Mouse (Mus musculus): ENCODE data around the gene Cadm1. TPM values are rescaled to one million over a fixed set of nuclear protein-coding genes. Genes with fewer than 3 reads are reported as not detected.

The Cadm1 gene
- total and polyA plus RNA-seq, 3 experiments: 0.14 to 0.31 TPM; not detected in 1

DNA sequence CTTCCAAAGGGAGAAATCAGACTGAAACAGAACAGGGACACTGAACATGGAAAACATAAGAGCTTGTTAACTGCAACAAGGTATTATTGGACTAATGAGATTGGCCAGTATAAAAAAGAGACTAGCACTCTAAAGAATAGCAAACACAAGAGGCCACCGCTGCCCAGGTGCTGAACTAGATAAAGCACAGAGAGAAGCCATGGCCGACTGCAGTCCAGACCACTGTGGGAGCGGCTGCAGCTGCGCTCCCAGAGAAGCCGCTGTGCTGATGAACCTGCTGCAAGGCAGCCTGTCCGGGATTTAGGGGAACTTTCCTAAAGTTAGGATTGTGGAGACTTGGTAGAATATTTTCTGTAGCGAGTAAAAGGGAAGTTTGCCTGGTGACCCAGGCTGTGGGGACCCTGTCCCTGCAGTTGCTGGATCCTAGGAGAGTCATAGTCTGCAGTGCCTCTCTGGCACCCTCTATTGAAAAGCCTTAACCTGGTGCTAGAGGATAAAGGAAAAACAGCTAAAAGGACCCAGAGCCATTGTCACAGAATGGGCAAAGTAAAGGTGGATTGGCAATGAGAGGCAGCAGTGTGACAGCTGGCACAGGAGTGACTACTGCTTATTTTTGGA is 57.7 kb downstream of the Cadm1 start:
- Histone ChIP-seq H3K4me1 (ENCODE audit: control insufficient read depth in 1 of 2, insufficient read depth in 2 of 2, low read length in 2 of 2) (peaks cover 3 to 12% of the 10 kb centered on the region in 2 experiments; a peak in 3 of 4 replicates), H3K9me3 (replicated peaks; ENCODE audit: insufficient read depth, low read length) (no peaks in the 10 kb centered on the region), H3K79me2 (ENCODE audit: control insufficient read depth, insufficient read depth, low read length, poor library complexity) (no peaks in the 10 kb centered on the region), H3K9ac (ENCODE audit: control insufficient read depth, low read depth, low read length, poor library complexity, severe bottlenecking) (no peak overlapping the region), H3K27ac (ENCODE audit: control insufficient read depth, low read depth, low read length) (no peak overlapping the region), H3K4me3 (ENCODE audit: control insufficient read depth in 1 of 2, insufficient read depth in 1 of 2, low read depth in 2 of 2, low read length in 2 of 2) (no peak overlapping the region), H3K36me3 (ENCODE audit: control insufficient read depth in 1 of 2, insufficient read depth in 2 of 2, low read length in 2 of 2) (peaks cover 0 to 8% of the 10 kb centered on the region in 2 experiments; a peak in 2 of 4 replicates), H3K27me3 (ENCODE audit: control insufficient read depth in 1 of 2, insufficient read depth in 2 of 2, low read length in 2 of 2) (no peaks in the 10 kb centered on the region)
- TF ChIP-seq MAFK (IDR thresholded peaks at IDR 0.05; ENCODE audit: borderline replicate concordance, low read depth, low read length): no peak
- no peak for TF ChIP-seq TBP (IDR thresholded peaks at IDR 0.05; ENCODE audit: low read depth, low read length)
- no peak for TF ChIP-seq RCOR1 (IDR thresholded peaks at IDR 0.05; ENCODE audit: low read depth, low read length)
- peak; percentile 54 for TF ChIP-seq RAD21 (IDR thresholded peaks at IDR 0.05; ENCODE audit: low read depth, low read length)
- TF ChIP-seq EP300 (IDR thresholded peaks at IDR 0.05; ENCODE audit: low read depth in 1 of 2, low read length in 2 of 2): no peak
- peak; percentile 54 to 70 (median 70) for TF ChIP-seq CTCF (IDR thresholded peaks at IDR 0.05 in 2 of 3, conservative IDR thresholded peaks at IDR 0.05 in 1 of 3; ENCODE audit: control insufficient read depth in 1 of 3, insufficient read depth in 1 of 3, low read depth in 2 of 3, low read length in 3 of 3, poor library complexity in 1 of 3, severe bottlenecking in 1 of 3)
- TF ChIP-seq NRF1 (IDR thresholded peaks at IDR 0.05; ENCODE audit: insufficient read depth, low read depth, low read length, poor library complexity, severe bottlenecking): no peak
- TF ChIP-seq GABPA (IDR thresholded peaks at IDR 0.05; ENCODE audit: low read depth, low read length): no peak
- no peak for TF ChIP-seq TAL1 (IDR thresholded peaks at IDR 0.05; ENCODE audit: low read length)
- TF ChIP-seq MXI1 (IDR thresholded peaks at IDR 0.05; ENCODE audit: low read depth, low read length): no peak
- TF ChIP-seq ZKSCAN1 (IDR thresholded peaks at IDR 0.05; ENCODE audit: low read depth, low read length): no peak
- no peak for TF ChIP-seq GATA1 (IDR thresholded peaks at IDR 0.05; ENCODE audit: low read depth, low read length)
- no peak for TF ChIP-seq USF1 (IDR thresholded peaks at IDR 0.05; ENCODE audit: low read depth, low read length)
- TF ChIP-seq MYC (IDR thresholded peaks at IDR 0.05; ENCODE audit: low read depth, low read length): no peak
- TF ChIP-seq NELFE (IDR thresholded peaks at IDR 0.05; ENCODE audit: low read depth, low read length): no peak
- peak; percentile 49 for TF ChIP-seq SMC3 (IDR thresholded peaks at IDR 0.05; ENCODE audit: low read depth, low read length)
- no peak for TF ChIP-seq MYB (IDR thresholded peaks at IDR 0.05; ENCODE audit: low read depth, low read length)
- no peak for TF ChIP-seq CHD2 (IDR thresholded peaks at IDR 0.05; ENCODE audit: low read length)
- no peak for TF ChIP-seq MAX (IDR thresholded peaks at IDR 0.05; ENCODE audit: low read length)
- peak; percentile 40; the same call in 1 of the 2 replicates for TF ChIP-seq ZC3H11A (IDR thresholded peaks at IDR 0.05; ENCODE audit: low read depth, low read length)
- no peak for TF ChIP-seq USF2 (IDR thresholded peaks at IDR 0.05; ENCODE audit: borderline replicate concordance in 1 of 2, insufficient read depth in 1 of 2, low read depth in 1 of 2, low read length in 2 of 2)
- TF ChIP-seq BHLHE40 (IDR thresholded peaks at IDR 0.05; ENCODE audit: borderline replicate concordance, low read depth, low read length): no peak
- TF ChIP-seq POLR2AphosphoS5 (IDR thresholded peaks at IDR 0.05; ENCODE audit: borderline replicate concordance, low read depth, low read length): no peak
- no peak for TF ChIP-seq POLR2A (IDR thresholded peaks at IDR 0.05; ENCODE audit: control insufficient read depth in 1 of 2, insufficient read depth in 1 of 2, low read depth in 1 of 2, low read length in 2 of 2, poor library complexity in 1 of 2)
- TF ChIP-seq ETS1 (IDR thresholded peaks at IDR 0.05; ENCODE audit: low read depth, low read length): no peak
- no peak for TF ChIP-seq MEF2A (IDR thresholded peaks at IDR 0.05; ENCODE audit: extremely low read depth, insufficient replicate concordance, low read depth, low read length, poor library complexity, severe bottlenecking)
- no peak for TF ChIP-seq JUND (IDR thresholded peaks at IDR 0.05; ENCODE audit: low read depth, low read length)
- TF ChIP-seq E2F4 (IDR thresholded peaks at IDR 0.05; ENCODE audit: borderline replicate concordance, low read depth, low read length): no peak
- no peak for TF ChIP-seq ZMIZ1 (IDR thresholded peaks at IDR 0.05; ENCODE audit: low read depth, low read length)
- DNase-seq (ENCODE audit: low read depth, low spot score): peak; percentile 58
